Mouse (Mus musculus): ENCODE results near the gene Dnajc13.

DNA sequence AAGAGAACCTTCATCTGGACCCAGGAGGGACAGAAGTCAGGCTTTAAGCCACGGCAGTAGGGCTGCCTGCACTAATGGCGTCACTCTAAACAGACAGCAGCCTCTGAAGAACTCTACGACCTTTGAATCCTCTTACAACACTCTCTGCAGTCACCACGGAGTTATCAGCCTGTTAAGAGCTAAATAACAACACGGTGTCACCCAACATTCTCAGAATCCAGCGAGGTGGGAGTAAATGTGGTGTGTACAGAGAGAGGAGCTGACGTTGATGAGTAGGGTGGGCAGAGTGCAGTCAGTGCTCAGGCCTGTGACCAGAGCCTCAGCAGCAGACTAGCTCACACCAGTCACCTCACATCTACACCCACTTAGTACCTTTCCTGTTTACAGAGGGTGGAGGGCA, 101.6 kb downstream of the Dnajc13 start:
- TF ChIP-seq CTCF (IDR thresholded peaks at IDR 0.05) = no peak
- no peak for TF ChIP-seq EP300 (IDR thresholded peaks at IDR 0.05)

Measured in lung, postnatal 0 days (tissue).